Mouse (Mus musculus) cerebellum, adult 8-10 months (tissue): ENCODE measurements around the gene Efcc1.
A peak's percentile ranks its signal among the peaks of the same experiment; 100 is the strongest.
"Not testable (repeated sequence)": the region's sequence is repeated elsewhere in the genome, so short reads cannot be mapped to it uniquely, and the experiment has no call there.

Experiments
- DNase-seq: peaks from one replicate; pipeline ENCODE4 v3.0.0; 2022

Gene Efcc1

GRCm38 (mm10) chr6:87744632-87745031 is 14.0 kb downstream of the Efcc1 start:
- no peak for DNase-seq

DNA sequence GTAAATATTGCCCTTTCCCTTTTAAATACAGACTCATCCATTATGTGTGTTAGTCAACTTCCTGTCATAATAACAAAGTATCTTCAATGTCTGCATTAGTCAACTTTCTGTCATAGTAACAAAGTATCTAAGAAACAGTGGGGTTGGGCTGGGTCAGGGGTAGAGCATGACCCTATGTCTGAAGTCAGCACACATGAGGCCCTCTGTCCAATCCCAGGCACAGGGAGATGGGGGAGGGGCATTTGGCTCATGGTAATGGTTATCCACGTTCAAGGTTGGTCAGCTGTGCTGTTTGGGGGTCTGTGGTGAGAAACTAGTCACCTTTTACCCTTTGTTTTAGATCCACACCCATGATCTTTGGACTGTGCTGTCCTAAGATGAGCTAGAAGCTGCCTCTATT is 14.6 kb downstream of the Efcc1 start:
- DNase-seq, result no peak

- DNase-seq, result no peak
Observed at GRCm38 (mm10) chr6:87746059-87746458, 15.4 kb downstream of the Efcc1 start.

- DNase-seq, result no peak
Observed at GRCm38 (mm10) chr6:87746849-87747248, 16.2 kb downstream of the Efcc1 start.

GRCm38 (mm10) chr6:87748078-87748477 is 17.4 kb downstream of the Efcc1 start:
- DNase-seq, result no peak

GRCm38 (mm10) chr6:87748531-87748930 is 17.9 kb downstream of the Efcc1 start:
- DNase-seq, result no peak

DNA sequence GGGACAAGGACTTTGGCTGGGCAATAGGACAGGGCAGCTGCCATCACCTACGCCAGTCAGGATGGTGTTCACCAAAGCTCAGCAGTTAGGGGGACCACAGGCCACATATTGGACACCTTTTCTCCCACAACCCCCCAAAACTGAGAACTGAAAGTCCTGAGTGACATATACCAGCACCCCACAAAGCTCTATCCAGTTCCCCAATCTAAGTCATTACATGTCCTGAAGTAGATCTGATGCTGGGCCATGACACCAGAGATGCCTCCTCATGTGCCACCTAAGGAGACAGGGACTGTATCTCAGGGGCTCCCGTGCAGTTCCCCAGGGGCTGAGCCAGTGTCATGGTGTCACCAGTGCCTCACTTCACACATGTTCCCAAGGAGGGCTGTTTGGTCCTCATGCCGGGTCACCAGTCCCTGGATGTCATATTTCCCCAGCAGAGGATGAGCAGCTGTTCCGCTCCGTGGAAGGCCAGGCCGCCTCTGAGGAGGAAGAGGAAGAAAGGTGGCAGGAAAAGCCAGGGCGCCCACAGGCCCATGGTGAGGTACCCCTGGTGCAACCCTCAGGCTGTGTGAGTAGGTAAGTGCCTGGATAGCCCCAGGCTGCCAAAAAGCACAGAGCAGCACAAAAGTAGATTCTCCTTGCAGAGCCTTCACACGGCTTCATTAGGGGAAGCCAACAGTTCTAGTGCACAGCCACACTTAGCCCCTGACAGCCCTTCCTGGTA is 19.7 kb downstream of the Efcc1 start:
- no peak for DNase-seq

DNA sequence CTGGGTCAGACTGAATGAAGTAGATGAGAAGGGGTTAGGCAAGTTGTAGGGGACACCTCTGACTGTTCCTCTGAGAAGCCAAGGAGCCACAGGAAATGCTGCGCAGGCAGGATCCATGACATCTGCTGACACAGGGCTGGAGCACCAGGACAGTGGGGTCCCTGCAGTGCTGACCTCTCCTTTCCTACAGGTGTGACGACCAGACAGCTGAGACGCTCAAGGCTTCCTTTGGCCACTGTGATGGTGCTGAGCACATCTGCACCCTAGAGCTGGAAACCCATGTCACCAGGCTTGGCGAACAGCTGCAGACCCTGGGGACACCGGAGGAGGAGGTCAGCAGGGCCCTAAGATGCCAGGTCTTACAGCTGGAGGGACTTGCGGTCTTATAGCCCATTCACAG is 20.9 kb downstream of the Efcc1 start:
- DNase-seq, result no peak

- DNase-seq, result no peak
Observed at GRCm38 (mm10) chr6:87755196-87755595, 24.5 kb downstream of the Efcc1 start.

DNA sequence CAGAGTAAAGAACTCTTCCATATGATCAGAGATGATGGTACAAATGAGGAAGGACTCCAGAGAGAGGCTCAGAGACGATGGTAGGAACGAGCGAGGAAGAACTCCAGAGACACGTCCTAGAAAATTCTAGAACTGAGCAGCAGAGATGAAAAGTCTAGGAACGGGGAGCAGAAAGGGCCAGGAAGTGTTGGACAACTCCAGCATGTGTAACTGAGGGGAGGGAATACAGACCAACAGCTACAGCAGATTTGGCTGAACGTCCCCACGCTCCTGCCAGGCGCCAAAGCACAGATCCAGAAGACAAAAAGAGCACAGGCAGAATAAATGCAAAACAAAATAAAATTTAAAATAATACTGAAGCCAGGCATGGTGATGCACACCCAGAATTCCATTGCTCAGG is 26.2 kb downstream of the Efcc1 start:
- DNase-seq, result no peak

DNA sequence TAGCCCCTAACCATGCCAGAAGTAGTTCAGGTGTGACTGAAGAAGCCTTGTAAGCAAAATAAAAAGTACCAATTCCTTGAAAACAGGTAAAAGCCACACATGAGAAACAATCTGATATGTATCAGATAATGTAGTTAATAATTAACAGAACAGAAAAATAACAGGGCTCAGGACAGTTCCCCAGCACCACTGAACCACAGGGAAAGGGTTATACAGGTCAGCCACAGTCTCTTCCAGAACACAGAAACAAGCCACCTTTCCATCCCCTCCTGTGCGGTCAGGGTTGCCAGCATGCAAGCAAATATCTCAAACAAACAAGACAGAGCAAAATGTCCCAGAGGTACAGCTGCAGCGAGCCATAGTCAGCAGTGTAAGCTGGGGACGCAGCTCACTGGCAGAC is 28.7 kb downstream of the Efcc1 start:
- DNase-seq, result no peak

GRCm38 (mm10) chr6:87759850-87760249 is 29.2 kb downstream of the Efcc1 start:
- no peak for DNase-seq

DNA sequence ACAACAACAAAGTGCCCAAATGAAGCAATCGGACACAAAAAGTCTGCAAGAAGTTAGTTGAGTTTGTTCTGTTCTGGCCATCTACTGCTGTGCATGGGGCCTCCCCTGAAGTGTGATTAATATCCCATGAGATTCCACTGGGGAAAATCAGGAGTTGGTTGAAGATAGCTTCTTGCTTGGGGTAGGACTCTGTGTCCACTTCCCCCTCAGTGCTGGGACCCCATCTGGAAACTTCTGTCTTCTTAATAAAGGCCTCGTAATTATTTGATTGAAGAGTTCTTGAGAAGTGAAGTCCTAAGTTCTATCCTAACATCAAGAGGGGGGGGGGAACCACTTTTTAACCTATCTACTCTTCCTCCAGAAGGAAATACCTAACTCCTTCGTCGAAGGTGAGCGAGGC is 31.5 kb downstream of the Efcc1 start:
- DNase-seq, result no peak

DNA sequence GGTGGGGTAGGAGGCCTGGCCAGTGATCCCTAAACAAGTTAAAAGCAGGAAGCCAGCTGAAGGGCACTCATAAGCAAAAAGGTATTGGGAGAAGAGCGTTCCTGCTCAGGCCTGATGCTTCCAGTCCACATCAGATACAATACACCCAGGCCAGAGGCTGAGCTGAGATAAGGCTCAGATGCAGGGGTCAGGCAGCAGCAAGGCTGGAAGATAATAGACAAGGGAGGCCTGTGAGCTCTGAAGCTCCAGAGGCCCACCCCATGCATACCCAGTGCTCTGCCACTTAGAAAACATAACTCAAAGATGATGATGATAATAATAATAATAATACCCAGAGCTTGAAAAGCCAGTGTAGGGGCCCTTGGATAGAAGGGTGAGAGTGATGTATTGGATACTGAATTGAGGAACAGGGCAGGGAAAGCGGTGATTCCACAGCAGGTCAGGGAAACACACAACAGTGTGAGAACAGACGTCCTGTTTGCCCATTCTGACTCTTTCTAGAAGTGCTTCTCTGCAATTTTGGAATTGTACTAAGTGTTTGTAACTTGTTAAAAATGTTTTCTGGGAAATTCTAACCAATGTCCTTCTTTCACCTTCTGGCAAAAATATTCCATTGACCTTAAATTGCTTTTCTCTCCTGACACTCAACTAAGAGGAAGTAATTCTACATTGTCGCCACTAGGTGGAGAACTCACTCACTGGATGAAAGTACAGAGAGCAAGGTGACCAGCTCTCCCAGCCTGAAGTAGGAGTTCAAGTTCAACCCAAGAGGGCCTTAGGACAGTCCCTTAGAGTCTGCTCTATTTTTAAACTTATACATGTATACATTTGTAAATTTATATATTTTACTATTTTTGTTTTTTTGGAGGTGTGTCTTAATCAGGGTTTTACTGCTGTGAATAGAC is 33.0 kb downstream of the Efcc1 start:
- DNase-seq, result peak; percentile 31

- DNase-seq, result not testable (repeated sequence)
Observed at GRCm38 (mm10) chr6:87764296-87764695, 33.6 kb downstream of the Efcc1 start.

DNA sequence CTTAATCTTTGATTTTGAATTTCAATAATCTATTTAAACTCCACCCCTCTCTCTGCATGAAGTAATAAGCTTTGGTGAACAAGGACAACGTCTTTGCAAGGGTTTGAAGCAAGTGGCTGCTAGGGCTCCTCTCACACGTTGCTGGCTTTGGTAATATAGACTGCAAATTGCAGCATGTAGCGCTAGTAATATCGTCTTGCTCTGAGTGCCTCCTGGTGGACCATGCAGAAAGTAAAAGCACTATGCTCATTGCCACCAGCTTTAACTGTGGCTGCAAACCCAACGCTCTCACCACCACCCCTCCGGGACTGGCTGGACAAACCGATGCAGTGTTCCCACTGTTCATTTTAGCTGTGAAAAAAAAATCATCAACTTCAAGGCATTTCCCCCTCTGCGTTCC is 40.0 kb downstream of the Efcc1 start:
- DNase-seq, result no peak

DNA sequence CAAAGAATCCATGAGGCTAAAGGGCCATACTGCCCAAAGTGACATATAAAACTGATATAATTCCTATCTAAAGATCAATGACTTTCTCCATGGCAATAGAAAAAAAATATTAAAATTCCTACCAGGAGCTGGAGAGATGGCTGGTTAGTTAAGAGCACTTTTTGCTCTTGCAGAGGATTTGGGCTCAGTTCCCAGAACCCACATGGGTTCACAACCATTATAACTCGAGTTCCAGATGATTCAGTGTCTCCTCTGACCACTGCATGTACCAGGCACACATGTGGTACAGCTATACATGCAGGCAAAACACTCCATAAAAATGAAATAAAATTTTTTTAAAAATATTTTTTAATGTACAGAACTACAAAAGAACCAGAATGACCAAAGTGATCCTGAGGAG is 43.8 kb downstream of the Efcc1 start:
- no peak for DNase-seq

- DNase-seq, result no peak
Observed at GRCm38 (mm10) chr6:87774909-87775308, 44.2 kb downstream of the Efcc1 start.

- no peak for DNase-seq
Observed at GRCm38 (mm10) chr6:87775588-87776245, 45.0 kb downstream of the Efcc1 start.

- no peak for DNase-seq
Observed at GRCm38 (mm10) chr6:87776663-87777062, 46.0 kb downstream of the Efcc1 start.

DNA sequence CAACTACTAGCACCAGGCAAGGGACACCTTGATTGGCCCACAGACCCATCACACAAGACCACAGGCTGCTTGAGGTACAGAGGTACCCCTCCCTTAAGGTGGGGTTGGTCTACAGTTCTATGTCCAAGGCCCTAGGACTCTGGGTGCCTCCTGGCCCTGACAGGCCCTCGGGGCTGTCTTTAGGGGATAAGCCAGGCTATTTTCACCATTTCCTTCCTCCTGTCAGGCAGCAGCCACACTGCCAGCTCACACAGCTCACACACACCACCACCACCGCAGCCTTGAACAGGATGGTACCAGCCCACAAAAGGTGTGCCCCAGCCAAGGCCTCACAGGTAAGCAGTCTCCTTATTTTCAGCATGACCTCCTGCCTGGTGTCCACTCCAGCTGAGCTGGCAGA is 47.2 kb downstream of the Efcc1 start, which contains the start of gene Gp9:
Gene Gp9 (plus strand): TSS at position 231 of the 400 bp plus-strand sequence.
- no peak for DNase-seq

- DNase-seq, result no peak
Observed at GRCm38 (mm10) chr6:87778294-87779173, 47.9 kb downstream of the Efcc1 start.
